Mouse (Mus musculus) liver, adult 2 months (tissue): ENCODE results near the gene Usp3.

Source experiments
- CTCF ChIP-seq: fragments of 200-500 bp; IDR thresholded peaks from 2 replicates; pipeline ENCODE4 v1.5.1; 2011; ENCODE audit warnings: low read depth, low read length, control low read depth
- POLR2A ChIP-seq: fragments of 200-500 bp; IDR thresholded peaks from 2 replicates; pipeline ENCODE4 v1.6.1; 2011; ENCODE audit warnings: low read length, control low read depth; ENCODE audit not compliant: insufficient read depth; ENCODE audit errors: extremely low read depth

DNA sequence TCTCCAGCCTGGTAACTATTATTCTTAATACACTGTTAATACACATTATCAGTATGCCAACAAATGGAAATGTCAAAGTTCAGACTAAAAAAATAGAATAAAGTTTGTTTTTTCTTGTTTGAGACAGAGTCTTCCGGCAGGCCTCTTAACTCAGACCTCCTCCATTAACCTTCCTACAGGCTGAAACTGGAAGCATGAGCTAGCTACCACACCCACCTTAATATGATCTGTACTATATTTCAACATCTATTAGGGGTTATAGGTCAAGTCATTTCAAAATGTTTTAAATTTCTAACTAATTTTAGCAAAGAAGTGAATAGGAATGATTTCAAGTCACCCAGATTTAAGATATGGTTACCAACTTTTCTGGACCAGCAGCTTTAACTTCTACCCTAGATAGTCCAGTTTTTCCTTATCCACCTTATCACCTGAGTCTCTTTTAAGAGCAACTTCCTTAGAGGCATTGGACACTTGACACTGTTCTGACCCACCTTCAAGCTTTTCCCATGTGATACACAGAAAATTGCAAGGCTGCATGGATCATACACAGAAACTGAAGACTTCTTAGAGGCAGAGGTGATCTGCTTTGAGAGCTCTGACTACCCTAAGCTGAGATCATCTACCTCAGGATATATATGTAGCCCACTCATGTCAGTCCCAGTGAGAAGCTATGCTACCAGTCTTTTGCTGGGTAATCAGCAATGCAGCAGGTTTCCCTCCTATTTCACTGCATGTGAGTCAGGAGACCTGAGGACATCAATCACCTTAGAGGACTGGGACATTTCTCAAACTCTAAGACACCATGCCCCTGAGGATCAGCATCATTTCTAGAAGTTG, 17.7 kb downstream of the Usp3 start:
- no peak for TF ChIP-seq CTCF
- TF ChIP-seq POLR2A: no peak
